Mouse (Mus musculus): ENCODE measurements at regions not wholly inside any gene's neighbourhood (a gene's known extent, or its start where the extent isn't known, plus 50 kb on each side); places are given as distances from the start of the nearest gene placed in this dataset.

GRCm38 (mm10) chr16:49606500-49606899 is 92.5 kb upstream of the Ift57 start:
- no peak for ATAC-seq (replicated peaks; ENCODE audit: low FRiP score, low read depth)
- Histone ChIP-seq H3K9ac (ENCODE audit: low read depth, low read length) (no peak overlapping the region), H3K4me1 (replicated peaks; ENCODE audit: insufficient read depth, low read length) (no peaks in the 10 kb centered on the region), H3K36me3 (ENCODE audit: insufficient read depth, low read length) (no peaks in the 10 kb centered on the region), H3K4me3 (replicated peaks; ENCODE audit: low read depth, low read length) (no peak overlapping the region), H3K27ac (no peak overlapping the region), H3K9me3 (replicated peaks; ENCODE audit: low read length) (no peaks in the 10 kb centered on the region), H3K27me3 (ENCODE audit: insufficient read depth, low read length) (no peaks in the 10 kb centered on the region), H3K4me2 (ENCODE audit: low read length) (no peak overlapping the region)
- no peak for TF ChIP-seq CTCF (IDR thresholded peaks at IDR 0.05; ENCODE audit: low read depth)
- 65% methylated on average over 2 of the region's 2 CpGs for WGBS
- peak; percentile 25 for DNase-seq (ENCODE audit: low spot score)

- H3K4me2 ChIP-seq (ENCODE audit: low read length), result no peak overlapping the region
- H3K4me3 ChIP-seq (replicated peaks; ENCODE audit: low read depth, low read length), result no peak overlapping the region
- no peaks in the 10 kb centered on the region for H3K36me3 ChIP-seq (ENCODE audit: insufficient read depth, low read length)
- no peaks in the 10 kb centered on the region for H3K4me1 ChIP-seq (replicated peaks; ENCODE audit: insufficient read depth, low read length)
- H3K27me3 ChIP-seq (ENCODE audit: insufficient read depth, low read length), result no peaks in the 10 kb centered on the region
- WGBS, result 70% methylated on average over 3 of the region's 3 CpGs
- H3K27ac ChIP-seq, result no peak overlapping the region
- no peak for TF ChIP-seq CTCF (IDR thresholded peaks at IDR 0.05; ENCODE audit: low read depth)
- no peak overlapping the region for H3K9ac ChIP-seq (ENCODE audit: low read depth, low read length)
- ATAC-seq (replicated peaks; ENCODE audit: low FRiP score, low read depth), result no peak
- DNase-seq (ENCODE audit: low spot score), result no peak
- H3K9me3 ChIP-seq (replicated peaks; ENCODE audit: low read length), result no peaks in the 10 kb centered on the region
These were observed 84.2 kb upstream of the Ift57 start for GRCm38 (mm10) chr16:49614801-49615200.

- DNase-seq (ENCODE audit: low spot score) (peak; percentile 7), ATAC-seq (replicated peaks; ENCODE audit: low FRiP score, low read depth) (no peak)
- H3K9ac ChIP-seq (ENCODE audit: low read depth, low read length), result no peak overlapping the region
- H3K27me3 ChIP-seq (ENCODE audit: insufficient read depth, low read length), result no peaks in the 10 kb centered on the region
- TF ChIP-seq CTCF (IDR thresholded peaks at IDR 0.05; ENCODE audit: low read depth), result no peak
- no peaks in the 10 kb centered on the region for H3K4me1 ChIP-seq (replicated peaks; ENCODE audit: insufficient read depth, low read length)
- H3K9me3 ChIP-seq (replicated peaks; ENCODE audit: low read length), result no peaks in the 10 kb centered on the region
- WGBS, result 80% methylated on average over 20 of the region's 20 CpGs
- peak overlapping the region; percentile 23; the same call in 1 of the 2 replicates for H3K4me2 ChIP-seq (ENCODE audit: low read length)
- no peaks in the 10 kb centered on the region for H3K36me3 ChIP-seq (ENCODE audit: insufficient read depth, low read length)
- no peak overlapping the region for H3K4me3 ChIP-seq (replicated peaks; ENCODE audit: low read depth, low read length)
- H3K27ac ChIP-seq, result no peak overlapping the region
These were observed 83.6 kb upstream of the Ift57 start for GRCm38 (mm10) chr16:49615342-49616020.

- Histone ChIP-seq H3K27me3 (ENCODE audit: insufficient read depth, low read length) (no peaks in the 10 kb centered on the region), H3K4me3 (replicated peaks; ENCODE audit: low read depth, low read length) (no peak overlapping the region), H3K9me3 (replicated peaks; ENCODE audit: low read length) (no peaks in the 10 kb centered on the region), H3K4me1 (replicated peaks; ENCODE audit: insufficient read depth, low read length) (no peaks in the 10 kb centered on the region), H3K27ac (no peak overlapping the region), H3K4me2 (ENCODE audit: low read length) (peak overlapping the region; percentile 23), H3K9ac (ENCODE audit: low read depth, low read length) (no peak overlapping the region), H3K36me3 (ENCODE audit: insufficient read depth, low read length) (no peaks in the 10 kb centered on the region)
- 66% methylated on average over 13 of the region's 13 CpGs for WGBS
- peak; percentile 32 for DNase-seq (ENCODE audit: low spot score)
- ATAC-seq (replicated peaks; ENCODE audit: low FRiP score, low read depth), result no peak
- no peak for TF ChIP-seq CTCF (IDR thresholded peaks at IDR 0.05; ENCODE audit: low read depth)
These were observed 82.7 kb upstream of the Ift57 start for GRCm38 (mm10) chr16:49616263-49616872.

GRCm38 (mm10) chr16:49633502-49633901 is 65.5 kb upstream of the Ift57 start:
- no peak for ATAC-seq (replicated peaks; ENCODE audit: low FRiP score, low read depth)
- Histone ChIP-seq H3K9me3 (replicated peaks; ENCODE audit: low read length) (no peaks in the 10 kb centered on the region), H3K4me1 (replicated peaks; ENCODE audit: insufficient read depth, low read length) (no peaks in the 10 kb centered on the region), H3K27me3 (ENCODE audit: insufficient read depth, low read length) (no peaks in the 10 kb centered on the region), H3K4me2 (ENCODE audit: low read length) (no peak overlapping the region), H3K27ac (no peak overlapping the region), H3K9ac (ENCODE audit: low read depth, low read length) (no peak overlapping the region), H3K36me3 (ENCODE audit: insufficient read depth, low read length) (no peaks in the 10 kb centered on the region), H3K4me3 (replicated peaks; ENCODE audit: low read depth, low read length) (no peak overlapping the region)
- DNase-seq (ENCODE audit: low spot score), result no peak
- 53% methylated on average over 5 of the region's 5 CpGs for WGBS
- TF ChIP-seq CTCF (IDR thresholded peaks at IDR 0.05; ENCODE audit: low read depth), result no peak

GRCm38 (mm10) chr16:49635506-49635905 is 63.5 kb upstream of the Ift57 start:
- Histone ChIP-seq H3K9ac (ENCODE audit: low read depth, low read length) (no peak overlapping the region), H3K4me1 (replicated peaks; ENCODE audit: insufficient read depth, low read length) (no peaks in the 10 kb centered on the region), H3K36me3 (ENCODE audit: insufficient read depth, low read length) (no peaks in the 10 kb centered on the region), H3K9me3 (replicated peaks; ENCODE audit: low read length) (no peaks in the 10 kb centered on the region), H3K4me2 (ENCODE audit: low read length) (no peak overlapping the region), H3K4me3 (replicated peaks; ENCODE audit: low read depth, low read length) (no peak overlapping the region), H3K27me3 (ENCODE audit: insufficient read depth, low read length) (no peaks in the 10 kb centered on the region), H3K27ac (no peak overlapping the region)
- TF ChIP-seq CTCF (IDR thresholded peaks at IDR 0.05; ENCODE audit: low read depth), result no peak
- ATAC-seq (replicated peaks; ENCODE audit: low FRiP score, low read depth) (no peak), DNase-seq (ENCODE audit: low spot score) (no peak)
- 93% methylated on average over 8 of the region's 8 CpGs for WGBS
